Mouse (Mus musculus): ENCODE measurements at regions not wholly inside any gene's neighbourhood (a gene's known extent, or its start where the extent isn't known, plus 50 kb on each side); places are given as distances from the start of the nearest gene placed in this dataset.
A peak's percentile ranks its signal among the peaks of the same experiment; 100 is the strongest.

DNA sequence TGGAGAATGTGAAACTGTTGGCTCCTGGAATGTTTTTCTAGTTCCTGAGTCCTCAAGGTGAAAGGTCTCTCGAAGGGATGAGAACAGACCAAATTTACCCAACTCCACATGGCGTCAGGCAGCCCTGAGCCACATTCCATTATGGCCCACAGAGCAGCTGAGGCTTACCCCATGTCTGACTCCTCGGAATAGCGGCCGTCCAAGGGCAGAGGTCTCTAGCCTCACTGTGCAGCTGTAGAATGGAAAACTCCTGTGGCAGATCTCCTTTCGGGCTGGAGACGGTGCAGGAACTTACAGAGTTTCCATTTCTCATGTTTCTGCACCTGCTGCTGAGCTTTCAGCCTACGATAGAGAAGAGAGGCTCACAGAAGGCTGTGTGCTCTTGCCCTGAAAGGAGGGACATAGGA, 69.1 kb upstream of the Eed start (continued):
- TF ChIP-seq RAD21 (IDR thresholded peaks at IDR 0.05; ENCODE audit: low read depth, low read length): no peak; the same call in 1 of the 2 replicates
- TF ChIP-seq MAX (IDR thresholded peaks at IDR 0.05; ENCODE audit: low read length): 0 out of 2 replicates have a peak, but pooled peaks have one; percentile 13
- no peak for TF ChIP-seq NRF1 (IDR thresholded peaks at IDR 0.05; ENCODE audit: low read depth, low read length)
- TF ChIP-seq CTCF (conservative IDR thresholded peaks at IDR 0.05 in 1 of 2, IDR thresholded peaks at IDR 0.05 in 1 of 2; ENCODE audit: low read depth in 2 of 2, low read length in 2 of 2): no peak
- TF ChIP-seq ZKSCAN1 (IDR thresholded peaks at IDR 0.05; ENCODE audit: borderline replicate concordance, low read depth, low read length): no peak
- TF ChIP-seq NELFE (IDR thresholded peaks at IDR 0.05; ENCODE audit: low read depth, low read length): no peak
- no peak for TF ChIP-seq TBP (conservative IDR thresholded peaks at IDR 0.05; ENCODE audit: low read depth, low read length)
- TF ChIP-seq MAZ (IDR thresholded peaks at IDR 0.05; ENCODE audit: low read depth, low read length): no peak
- TF ChIP-seq E2F4 (IDR thresholded peaks at IDR 0.05; ENCODE audit: insufficient replicate concordance, low read depth, low read length): no peak
- no peak for TF ChIP-seq POLR2A (IDR thresholded peaks at IDR 0.05; ENCODE audit: low read depth, low read length)
- TF ChIP-seq ZMIZ1 (IDR thresholded peaks at IDR 0.05; ENCODE audit: low read depth, low read length): no peak
- TF ChIP-seq BHLHE40 (IDR thresholded peaks at IDR 0.05; ENCODE audit: low read depth, low read length): no peak
- peak; percentile 29; the same call in 1 of the 2 replicates for TF ChIP-seq ETS1 (conservative IDR thresholded peaks at IDR 0.05; ENCODE audit: low read depth, low read length)
- no peak for TF ChIP-seq POLR2AphosphoS2 (IDR thresholded peaks at IDR 0.05; ENCODE audit: low read depth, low read length)
- no peak for TF ChIP-seq USF1 (IDR thresholded peaks at IDR 0.05; ENCODE audit: low read depth, low read length)
- TF ChIP-seq SIN3A (IDR thresholded peaks at IDR 0.05; ENCODE audit: low read length): no peak
- no peak for TF ChIP-seq JUN (IDR thresholded peaks at IDR 0.05; ENCODE audit: insufficient read depth, low read depth, low read length)
- peak; percentile 78 for TF ChIP-seq TCF12 (IDR thresholded peaks at IDR 0.05; ENCODE audit: low read depth, low read length)
- TF ChIP-seq MEF2A (IDR thresholded peaks at IDR 0.05; ENCODE audit: borderline replicate concordance, low read depth, low read length): 0 out of 2 replicates have a peak, but pooled peaks have one; percentile 34
- TF ChIP-seq RCOR1 (conservative IDR thresholded peaks at IDR 0.05; ENCODE audit: low read depth, low read length): no peak
- TF ChIP-seq ELF1 (IDR thresholded peaks at IDR 0.05; ENCODE audit: low read depth, low read length): no peak

- peaks cover 17 to 47% of the 10 kb centered on the region in 2 experiments for H3K4me1 ChIP-seq (ENCODE audit: control insufficient read depth in 1 of 2, insufficient read depth in 2 of 2)
- no peaks in the 10 kb centered on the region for H3K36me3 ChIP-seq (replicated peaks in 1 of 2; ENCODE audit: control insufficient read depth in 1 of 2, insufficient read depth in 1 of 2, low read length in 1 of 2)
- peak overlapping the region in 2 of 3 experiments; percentile 17 to 46 for H3K4me3 ChIP-seq (replicated peaks in 1 of 3; ENCODE audit: low read depth in 2 of 3, low read length in 2 of 3, poor library complexity in 1 of 3)
- H3K9ac ChIP-seq (ENCODE audit: insufficient read depth, low read depth): peak overlapping the region; percentile 17; the same call in 1 of the 2 replicates
- H3K4me2 ChIP-seq (ENCODE audit: insufficient read depth, low read depth, poor library complexity, severe bottlenecking): peak overlapping the region; percentile 96
- peak; percentile 63 for DNase-seq (ENCODE audit: extremely low read depth)
- no peaks in the 10 kb centered on the region for H3K27me3 ChIP-seq (replicated peaks)
- no peaks in the 10 kb centered on the region for H3K9me3 ChIP-seq (replicated peaks; ENCODE audit: low read length)
- dilution Hi-C loops (cut with MboI; ENCODE audit: extremely low pct_ligation_motif_present, extremely low pct_unique_long_range_greater_than_20kb, low sequenced_read_pairs) (no loop called here), in situ Hi-C loops (cut with MboI; ENCODE audit: low pct_ligation_motif_present, low pct_unique_long_range_greater_than_20kb, low sequenced_read_pairs) (no loop called here)
- no peaks in the 10 kb centered on the region for H3K79me2 ChIP-seq (replicated peaks; ENCODE audit: control insufficient read depth, extremely low read depth, insufficient read depth, poor library complexity, severe bottlenecking)
- H3K27ac ChIP-seq (ENCODE audit: insufficient read depth, low read depth): no peak overlapping the region
- TF ChIP-seq HCFC1 (IDR thresholded peaks at IDR 0.05; ENCODE audit: low read depth, low read length): no peak
- no peak for TF ChIP-seq POLR2A (IDR thresholded peaks at IDR 0.05; ENCODE audit: low read depth, low read length)
- TF ChIP-seq ZMIZ1 (IDR thresholded peaks at IDR 0.05; ENCODE audit: low read depth, low read length): no peak
- TF ChIP-seq ELF1 (IDR thresholded peaks at IDR 0.05; ENCODE audit: low read depth, low read length): 0 out of 2 replicates have a peak, but pooled peaks have one; percentile 23
- 0 out of 2 replicates have a peak, but pooled peaks have one; percentile 73 for TF ChIP-seq UBTF (IDR thresholded peaks at IDR 0.05; ENCODE audit: low read depth, low read length)
- TF ChIP-seq CHD2 (IDR thresholded peaks at IDR 0.05; ENCODE audit: low read length): peak; percentile 70; the same call in 1 of the 2 replicates
- peak; percentile 96 for TF ChIP-seq ZNF384 (IDR thresholded peaks at IDR 0.05; ENCODE audit: low read depth, low read length)
- 0 out of 2 replicates have a peak, but pooled peaks have one; percentile 20 for TF ChIP-seq MAX (IDR thresholded peaks at IDR 0.05; ENCODE audit: low read length)
- TF ChIP-seq BHLHE40 (IDR thresholded peaks at IDR 0.05; ENCODE audit: low read depth, low read length): peak; percentile 36; the same call in 1 of the 2 replicates
- TF ChIP-seq SIN3A (IDR thresholded peaks at IDR 0.05; ENCODE audit: low read length): 0 out of 2 replicates have a peak, but pooled peaks have one; percentile 46
- no peak for TF ChIP-seq RAD21 (IDR thresholded peaks at IDR 0.05; ENCODE audit: low read depth, low read length)
- no peak for TF ChIP-seq E2F4 (IDR thresholded peaks at IDR 0.05; ENCODE audit: insufficient replicate concordance, low read depth, low read length)
- no peak for TF ChIP-seq CTCF (conservative IDR thresholded peaks at IDR 0.05 in 1 of 2, IDR thresholded peaks at IDR 0.05 in 1 of 2; ENCODE audit: low read depth in 2 of 2, low read length in 2 of 2)
- TF ChIP-seq MYC (IDR thresholded peaks at IDR 0.05; ENCODE audit: low read depth, low read length): 0 out of 2 replicates have a peak, but pooled peaks have one; percentile 35
- no peak for TF ChIP-seq NELFE (IDR thresholded peaks at IDR 0.05; ENCODE audit: low read depth, low read length)
- 0 out of 2 replicates have a peak, but pooled peaks have one; percentile 7 for TF ChIP-seq SMC3 (IDR thresholded peaks at IDR 0.05; ENCODE audit: low read depth, low read length)
- peak; percentile 28; the same call in 1 of the 2 replicates for TF ChIP-seq JUN (IDR thresholded peaks at IDR 0.05; ENCODE audit: insufficient read depth, low read depth, low read length)
- no peak for TF ChIP-seq GABPA (IDR thresholded peaks at IDR 0.05; ENCODE audit: insufficient replicate concordance, low read depth, low read length)
- TF ChIP-seq ETS1 (conservative IDR thresholded peaks at IDR 0.05; ENCODE audit: low read depth, low read length): peak; percentile 20
- TF ChIP-seq EP300 (IDR thresholded peaks at IDR 0.05; ENCODE audit: low read length): peak; percentile 85
- TF ChIP-seq TCF12 (IDR thresholded peaks at IDR 0.05; ENCODE audit: low read depth, low read length): peak; percentile 79
- peak; percentile 31; the same call in 1 of the 2 replicates for TF ChIP-seq MEF2A (IDR thresholded peaks at IDR 0.05; ENCODE audit: borderline replicate concordance, low read depth, low read length)
- TF ChIP-seq IRF4 (IDR thresholded peaks at IDR 0.05; ENCODE audit: low read depth, low read length): peak; percentile 51; the same call in 1 of the 2 replicates
- peak; percentile 66; the same call in 1 of the 2 replicates for TF ChIP-seq MAZ (IDR thresholded peaks at IDR 0.05; ENCODE audit: low read depth, low read length)
- TF ChIP-seq USF1 (IDR thresholded peaks at IDR 0.05; ENCODE audit: low read depth, low read length): no peak
- TF ChIP-seq USF2 (conservative IDR thresholded peaks at IDR 0.05; ENCODE audit: low read depth, low read length): no peak
These were observed 74.2 kb upstream of the Eed start for GRCm38 (mm10) chr7:90054795-90055511.

Measured in CH12.LX (cell line).